Mouse (Mus musculus) erythroblast, embryonic 14.5 days (primary cell): ENCODE results near the gene Prdx1. TPM values are rescaled to one million over a fixed set of nuclear protein-coding genes. Genes with fewer than 3 reads are reported as not detected.
A peak's percentile ranks its signal among the peaks of the same experiment; 100 is the strongest.

ENCODE experiments used
- H3K27me3 ChIP-seq: 2 replicates; pipeline ENCODE4 v1.6.1; 2012; ENCODE audit warnings: inconsistent platforms; ENCODE audit not compliant: control insufficient read depth
- H3K36me3 ChIP-seq: 2 replicates; pipeline ENCODE4 v1.6.1; 2012; ENCODE audit warnings: mild to moderate bottlenecking, inconsistent platforms; ENCODE audit not compliant: control insufficient read depth
- H3K4me1 ChIP-seq: 2 replicates; pipeline ENCODE4 v1.6.1; 2012; ENCODE audit warnings: inconsistent platforms; ENCODE audit not compliant: control insufficient read depth
- H3K4me3 ChIP-seq: replicated peaks from 2 replicates; pipeline ENCODE3; 2012; ENCODE audit warnings: moderate library complexity, mild to moderate bottlenecking, inconsistent platforms
- H3K9me3 ChIP-seq: 2 replicates; pipeline ENCODE4 v1.6.1; 2012; ENCODE audit warnings: low read length, inconsistent platforms, mixed read lengths; ENCODE audit not compliant: control insufficient read depth
- GATA1 ChIP-seq: IDR thresholded peaks from 2 replicates; pipeline ENCODE4 v1.6.1; 2012; ENCODE audit warnings: low read length, inconsistent platforms, mixed read lengths
- TAL1 ChIP-seq: IDR thresholded peaks from 3 replicates; pipeline ENCODE4 v1.6.1; 2012; ENCODE audit warnings: low read length, inconsistent platforms, mixed read lengths
- polyA plus RNA-seq: library from polyadenylated mRNA; stranded (reverse); fragments of >175 nt; gene quantifications from 2 replicates; pipeline ENCODE4 v1.2.3, GENCODE M21; 2012

Prdx1 gene
- polyA plus RNA-seq, 1 experiment: 1.1 TPM

- TF ChIP-seq TAL1 (no peak), GATA1 (no peak)
- peaks cover 32% of the 10 kb centered on the region for H3K4me1 ChIP-seq
- H3K27me3 ChIP-seq: peaks cover 5% of the 10 kb centered on the region
- no peak overlapping the region for H3K4me3 ChIP-seq
- H3K9me3 ChIP-seq: no peaks in the 10 kb centered on the region
- peaks cover 58% of the 10 kb centered on the region for H3K36me3 ChIP-seq
Observed at GRCm38 (mm10) chr4:116689309-116689876, 4.0 kb downstream of the Prdx1 start.

- Histone ChIP-seq H3K4me3 (no peak overlapping the region), H3K9me3 (no peaks in the 10 kb centered on the region), H3K4me1 (peaks cover 6% of the 10 kb centered on the region), H3K36me3 (peaks cover 75% of the 10 kb centered on the region), H3K27me3 (no peaks in the 10 kb centered on the region)
- TF ChIP-seq GATA1 (no peak), TAL1 (no peak)
Observed at GRCm38 (mm10) chr4:116692146-116692545, 6.8 kb downstream of the Prdx1 start.

- TF ChIP-seq GATA1: no peak
- TF ChIP-seq TAL1: no peak
- 0 out of 2 replicates have a peak, but pooled peaks cover 2% of the 10 kb centered on the region for H3K4me1 ChIP-seq
- H3K27me3 ChIP-seq: no peaks in the 10 kb centered on the region
- no peak overlapping the region for H3K4me3 ChIP-seq
- H3K36me3 ChIP-seq: peaks cover 81% of the 10 kb centered on the region
- H3K9me3 ChIP-seq: no peaks in the 10 kb centered on the region
Observed at GRCm38 (mm10) chr4:116693785-116694184, 8.4 kb downstream of the Prdx1 start.

GRCm38 (mm10) chr4:116698693-116699342 is 13.5 kb downstream of the Prdx1 start:
- peaks cover 65% of the 10 kb centered on the region for H3K36me3 ChIP-seq
- no peaks in the 10 kb centered on the region for H3K4me1 ChIP-seq
- H3K27me3 ChIP-seq: no peaks in the 10 kb centered on the region
- H3K4me3 ChIP-seq: no peak overlapping the region
- TF ChIP-seq GATA1: no peak
- TF ChIP-seq TAL1: no peak
- no peaks in the 10 kb centered on the region for H3K9me3 ChIP-seq

- 0 out of 2 replicates have a peak, but pooled peaks cover 1% of the 10 kb centered on the region for H3K4me1 ChIP-seq
- no peak overlapping the region for H3K4me3 ChIP-seq
- H3K9me3 ChIP-seq: no peaks in the 10 kb centered on the region
- H3K36me3 ChIP-seq: peaks cover 50% of the 10 kb centered on the region
- TF ChIP-seq TAL1: no peak
- no peak for TF ChIP-seq GATA1
- no peaks in the 10 kb centered on the region for H3K27me3 ChIP-seq
Observed at GRCm38 (mm10) chr4:116700964-116701363, 15.6 kb downstream of the Prdx1 start.

GRCm38 (mm10) chr4:116703804-116704203 is 18.5 kb downstream of the Prdx1 start:
- TF ChIP-seq TAL1: no peak
- TF ChIP-seq GATA1: no peak
- no peak overlapping the region for H3K4me3 ChIP-seq
- H3K27me3 ChIP-seq: no peaks in the 10 kb centered on the region
- H3K36me3 ChIP-seq: peaks cover 31% of the 10 kb centered on the region
- H3K9me3 ChIP-seq: no peaks in the 10 kb centered on the region
- peaks cover 20% of the 10 kb centered on the region for H3K4me1 ChIP-seq

GRCm38 (mm10) chr4:116707666-116708065 is 22.3 kb downstream of the Prdx1 start:
- Histone ChIP-seq H3K36me3 (peaks cover 15% of the 10 kb centered on the region), H3K4me1 (peaks cover 34% of the 10 kb centered on the region), H3K9me3 (no peaks in the 10 kb centered on the region), H3K4me3 (peak overlapping the region; percentile 83), H3K27me3 (no peaks in the 10 kb centered on the region)
- TF ChIP-seq TAL1 (no peak), GATA1 (no peak)

GRCm38 (mm10) chr4:116708201-116708764 is 22.9 kb downstream of the Prdx1 start, which contains the start of the genes Mmachc and Ccdc163:
Mmachc (minus strand) TSS chr4:116708406.
Ccdc163 (plus strand) TSS chr4:116708509.
- Histone ChIP-seq H3K36me3 (peaks cover 16% of the 10 kb centered on the region), H3K4me1 (peaks cover 34% of the 10 kb centered on the region), H3K4me3 (peak within 1 kb of the TSS; percentile 83), H3K9me3 (no peaks in the 10 kb centered on the region), H3K27me3 (no peaks in the 10 kb centered on the region)
- TF ChIP-seq TAL1 (no peak), GATA1 (no peak)

GRCm38 (mm10) chr4:116708791-116709390 is 23.5 kb downstream of the Prdx1 start:
- peaks cover 34% of the 10 kb centered on the region for H3K4me1 ChIP-seq
- H3K27me3 ChIP-seq: no peaks in the 10 kb centered on the region
- no peak for TF ChIP-seq GATA1
- no peak for TF ChIP-seq TAL1
- H3K36me3 ChIP-seq: peaks cover 10% of the 10 kb centered on the region
- H3K4me3 ChIP-seq: peak overlapping the region; percentile 83
- H3K9me3 ChIP-seq: no peaks in the 10 kb centered on the region
